19 mouse cellular contexts compared by ENCODE assay signal in genomic region chr4:46709492-46709891, GRCm38 (mm10). TPM values are rescaled to one million over a fixed set of nuclear protein-coding genes. Genes with fewer than 3 reads are reported as not detected.
DNase-seq lines count a peak whose midpoint lies in the region; ATAC-seq lines count a peak whose summit lies in the region.
"Had no signal": no experiment of that assay in that cellular context is flagged by ENCODE, and none has a peak within 500 bp of the region (broad histone marks: within the 10 kb centered on the region; RNA-seq: fewer than 3 reads in every experiment).

No protein-coding gene starts in this region.

- H3K4me1 ChIP-seq in forebrain, embryonic 13.5 days: peaks cover 10% of the 10 kb centered on the region; the same call in 1 of the 2 replicates
- no peaks in the 10 kb centered on the region for H3K4me1 ChIP-seq in forebrain, embryonic 11.5 days (replicated peaks; ENCODE audit: control insufficient read depth, insufficient read depth, low read length)

- H3K27me3 ChIP-seq in forebrain, embryonic 13.5 days: no peaks in the 10 kb centered on the region
- H3K27me3 ChIP-seq in forebrain, embryonic 11.5 days (ENCODE audit: control insufficient read depth, insufficient read depth, low read length): no peaks in the 10 kb centered on the region
- H3K27me3 ChIP-seq: embryonic facial prominence, embryonic 12.5 days; limb, embryonic 12.5 days; Patski had no signal

- H3K4me2 ChIP-seq in forebrain, embryonic 13.5 days: no peak overlapping the region
- no peak overlapping the region for H3K4me2 ChIP-seq in forebrain, embryonic 11.5 days (ENCODE audit: low read depth, low read length, severe bottlenecking)
- H3K4me2 ChIP-seq: embryonic facial prominence, embryonic 12.5 days; limb, embryonic 12.5 days had no signal

- DNase-seq in forebrain, embryonic 11.5 days (ENCODE audit: low spot score): no peak
- peak; percentile 58 for DNase-seq in left cerebral cortex, postnatal 4 days
- DNase-seq in left cerebral cortex, adult 18-20 months (ENCODE audit: low spot score in 2 of 2): no peak
- peak; percentile 84 for DNase-seq in cerebellum, adult 8-10 months
- peak; percentile 17 for DNase-seq in forelimb bud, embryonic 11.5 days (ENCODE audit: low read depth, low spot score)
- DNase-seq: adrenal gland, postnatal 36 days; heart, postnatal 10 days; kidney, postnatal 14 days; thymus, postnatal 36 days had no signal

- no peak overlapping the region for H3K9ac ChIP-seq in forebrain, embryonic 13.5 days
- no peak overlapping the region for H3K9ac ChIP-seq in forebrain, embryonic 11.5 days (ENCODE audit: low read length)
- H3K9ac ChIP-seq: embryonic facial prominence, embryonic 12.5 days; limb, embryonic 12.5 days; liver, embryonic 14.5 days had no signal

- H3K4me3 ChIP-seq in forebrain, embryonic 13.5 days: no peak overlapping the region
- H3K4me3 ChIP-seq in forebrain, embryonic 11.5 days (ENCODE audit: low read depth, low read length): no peak overlapping the region
- H3K4me3 ChIP-seq: embryonic facial prominence, embryonic 12.5 days; limb, embryonic 12.5 days; megakaryocyte, embryonic 14.5 days had no signal

- H3K9me3 ChIP-seq in forebrain, embryonic 13.5 days (replicated peaks): no peaks in the 10 kb centered on the region
- no peaks in the 10 kb centered on the region for H3K9me3 ChIP-seq in forebrain, embryonic 11.5 days (ENCODE audit: control insufficient read depth, low read length)
- H3K9me3 ChIP-seq: embryonic facial prominence, embryonic 12.5 days; limb, embryonic 12.5 days; megakaryocyte, embryonic 14.5 days had no signal

- WGBS in forebrain, embryonic 13.5 days: 77% methylated on average over 7 of the region's 7 CpGs
- WGBS in forebrain, embryonic 11.5 days: 75% methylated on average over 7 of the region's 7 CpGs

- 0 out of 2 replicates have a peak, but pooled peaks have one; percentile 33 for ATAC-seq in forebrain, embryonic 13.5 days
- no peak for ATAC-seq in forebrain, embryonic 11.5 days (replicated peaks; ENCODE audit: low FRiP score)
- no peak for ATAC-seq in monocyte, adult 5-6 weeks (replicated peaks; ENCODE audit: insufficient number of reproducible peaks, low FRiP score, low TSS enrichment, poor library complexity, severe bottlenecking)
- ATAC-seq in CD4-positive, CD25-positive, alpha-beta regulatory T cell, adult 4 months: no peak
- ATAC-seq: intestine, embryonic 16.5 days; lung, postnatal 0 days; Patski had no signal

- no peak overlapping the region for H3K27ac ChIP-seq in forebrain, embryonic 13.5 days
- no peak overlapping the region for H3K27ac ChIP-seq in forebrain, embryonic 11.5 days (ENCODE audit: low read depth, low read length)
- H3K27ac ChIP-seq: embryonic facial prominence, embryonic 12.5 days; limb, embryonic 12.5 days; liver, embryonic 14.5 days had no signal

- intact Hi-C loops in left cerebral cortex, postnatal 4 days (cut with DNase I): no loop called here

- no peaks in the 10 kb centered on the region for H3K36me3 ChIP-seq in forebrain, embryonic 13.5 days (ENCODE audit: poor library complexity, severe bottlenecking)
- H3K36me3 ChIP-seq in forebrain, embryonic 11.5 days (ENCODE audit: control insufficient read depth, insufficient read depth, low read length): no peaks in the 10 kb centered on the region
- H3K36me3 ChIP-seq: embryonic facial prominence, embryonic 12.5 days; limb, embryonic 12.5 days had no signal

RNA-seq across cellular contexts. Expression of gene Tbc1d2, which starts 59.5 kb away (rescaled TPM):
- polyA plus RNA-seq in forebrain, embryonic 13.5 days (2015; fragmentation: Nextera tagmentation; extraction: Ambion mirVana): 0.50 and 0.74 TPM in 2 replicates
- polyA plus RNA-seq in forebrain, embryonic 11.5 days (2014; fragmentation: Nextera tagmentation; extraction: Ambion mirVana): 0.57 and 0.84 TPM in 2 replicates
- total RNA-seq in left cerebral cortex, postnatal 4 days (2021): 1 to 10 TPM; 1.3 to 1.4 TPM
- 1 to 10 TPM; 4.0 to 4.4 TPM for total RNA-seq in left cerebral cortex, adult 18-20 months (2021)
- 0.75 to 1.4 TPM (median 0.87 TPM) in 3 replicates for total RNA-seq in monocyte, adult 5-6 weeks (2017)
- under 1 TPM; 0.18 to 0.58 TPM for polyA plus RNA-seq in CD4-positive, CD25-positive, alpha-beta regulatory T cell, adult 4 months (2017; shearing (Covaris generic))

Comparison
In these comparisons a context has a peak if more than half of its experiments do, and no peak if none do; other contexts are left out.
1. DNase-seq: peak in left cerebral cortex, postnatal 4 days (single experiment), cerebellum, adult 8-10 months (single experiment) and forelimb bud, embryonic 11.5 days (single experiment); none in forebrain, embryonic 11.5 days (single experiment) and left cerebral cortex, adult 18-20 months (0 of 2).